Mouse (Mus musculus): Measurements from ENCODE around the gene Inppl1. TPM values are rescaled to one million over a fixed set of nuclear protein-coding genes. Genes with fewer than 3 reads are reported as not detected.

Inppl1 gene
- 8.2 and 15.3 TPM in 2 replicates for polyA plus RNA-seq (2014; fragmentation: Nextera tagmentation; extraction: Ambion mirVana)

GRCm38 (mm10) chr7:101837606-101838471 lies at the start of gene Inppl1:
TSS of gene Inppl1 (minus strand) at chr7:101838229.
- DNase-seq (ENCODE audit: low spot score) (peak; percentile 88), ATAC-seq (peak; percentile 73)
- Histone ChIP-seq H3K36me3 (ENCODE audit: control insufficient read depth, insufficient read depth, low read length) (peaks cover 7% of the 10 kb centered on the region; the same call in 1 of the 2 replicates), H3K9ac (ENCODE audit: low read length) (peak within 1 kb of the TSS; percentile 87), H3K4me3 (ENCODE audit: low read depth, low read length) (peak within 1 kb of the TSS; percentile 68), H3K9me3 (replicated peaks; ENCODE audit: control insufficient read depth, low read length) (no peaks in the 10 kb centered on the region), H3K4me2 (ENCODE audit: low read length) (peak within 1 kb of the TSS; percentile 92), H3K27me3 (replicated peaks; ENCODE audit: control insufficient read depth, insufficient read depth, low read length) (no peaks in the 10 kb centered on the region), H3K27ac (ENCODE audit: low read depth, low read length) (peak within 1 kb of the TSS; percentile 88), H3K4me1 (ENCODE audit: control insufficient read depth, insufficient read depth, low read length) (peaks cover 16% of the 10 kb centered on the region)
- under 1% methylated on average over 59 of the region's 64 CpGs for WGBS

GRCm38 (mm10) chr7:101886274-101886673 lies 48.2 kb upstream of the Inppl1 start:
- Histone ChIP-seq H3K27me3 (replicated peaks; ENCODE audit: control insufficient read depth, insufficient read depth, low read length) (no peaks in the 10 kb centered on the region), H3K27ac (ENCODE audit: low read depth, low read length) (no peak overlapping the region), H3K9ac (ENCODE audit: low read length) (no peak overlapping the region), H3K4me2 (ENCODE audit: low read length) (no peak overlapping the region), H3K36me3 (ENCODE audit: control insufficient read depth, insufficient read depth, low read length) (no peaks in the 10 kb centered on the region), H3K4me1 (ENCODE audit: control insufficient read depth, insufficient read depth, low read length) (no peaks in the 10 kb centered on the region), H3K4me3 (ENCODE audit: low read depth, low read length) (no peak overlapping the region), H3K9me3 (replicated peaks; ENCODE audit: control insufficient read depth, low read length) (no peaks in the 10 kb centered on the region)
- 88% methylated on average over 6 of the region's 6 CpGs for WGBS
- ATAC-seq (no peak), DNase-seq (ENCODE audit: low spot score) (no peak)

- no peaks in the 10 kb centered on the region for H3K36me3 ChIP-seq (ENCODE audit: control insufficient read depth, insufficient read depth, low read length)
- H3K9me3 ChIP-seq (replicated peaks; ENCODE audit: control insufficient read depth, low read length): no peaks in the 10 kb centered on the region
- ATAC-seq: no peak
- H3K4me1 ChIP-seq (ENCODE audit: control insufficient read depth, insufficient read depth, low read length): no peaks in the 10 kb centered on the region
- H3K27ac ChIP-seq (ENCODE audit: low read depth, low read length): no peak overlapping the region
- whole genome bisulfite sequencing: 97% methylated on average over 4 of the region's 4 CpGs
- no peaks in the 10 kb centered on the region for H3K27me3 ChIP-seq (replicated peaks; ENCODE audit: control insufficient read depth, insufficient read depth, low read length)
- H3K9ac ChIP-seq (ENCODE audit: low read length): no peak overlapping the region
- H3K4me2 ChIP-seq (ENCODE audit: low read length): no peak overlapping the region
- no peak overlapping the region for H3K4me3 ChIP-seq (ENCODE audit: low read depth, low read length)
- DNase-seq (ENCODE audit: low spot score): no peak
Measured at GRCm38 (mm10) chr7:101884160-101884559, 46.1 kb upstream of the Inppl1 start.

GRCm38 (mm10) chr7:101882413-101883154 lies 44.6 kb upstream of the Inppl1 start:
- 66% methylated on average over 9 of the region's 9 CpGs for WGBS

GRCm38 (mm10) chr7:101880855-101881254 lies 42.8 kb upstream of the Inppl1 start:
- Histone ChIP-seq H3K27me3 (replicated peaks; ENCODE audit: control insufficient read depth, insufficient read depth, low read length) (no peaks in the 10 kb centered on the region), H3K4me1 (ENCODE audit: control insufficient read depth, insufficient read depth, low read length) (no peaks in the 10 kb centered on the region), H3K4me2 (ENCODE audit: low read length) (no peak overlapping the region), H3K9ac (ENCODE audit: low read length) (no peak overlapping the region), H3K4me3 (ENCODE audit: low read depth, low read length) (no peak overlapping the region), H3K27ac (ENCODE audit: low read depth, low read length) (no peak overlapping the region), H3K9me3 (replicated peaks; ENCODE audit: control insufficient read depth, low read length) (no peaks in the 10 kb centered on the region), H3K36me3 (ENCODE audit: control insufficient read depth, insufficient read depth, low read length) (no peaks in the 10 kb centered on the region)
- DNase-seq (ENCODE audit: low spot score) (no peak), ATAC-seq (no peak)
- 80% methylated on average over 4 of the region's 4 CpGs for WGBS

More at GRCm38 (mm10) chr7:101882413-101883154, 44.6 kb upstream of the Inppl1 start:
- Histone ChIP-seq H3K9me3 (replicated peaks; ENCODE audit: control insufficient read depth, low read length) (no peaks in the 10 kb centered on the region), H3K27ac (ENCODE audit: low read depth, low read length) (no peak overlapping the region), H3K4me1 (ENCODE audit: control insufficient read depth, insufficient read depth, low read length) (no peaks in the 10 kb centered on the region), H3K27me3 (replicated peaks; ENCODE audit: control insufficient read depth, insufficient read depth, low read length) (no peaks in the 10 kb centered on the region), H3K4me2 (ENCODE audit: low read length) (no peak overlapping the region), H3K36me3 (ENCODE audit: control insufficient read depth, insufficient read depth, low read length) (no peaks in the 10 kb centered on the region), H3K9ac (ENCODE audit: low read length) (no peak overlapping the region), H3K4me3 (ENCODE audit: low read depth, low read length) (no peak overlapping the region)
- ATAC-seq (no peak), DNase-seq (ENCODE audit: low spot score) (no peak)

GRCm38 (mm10) chr7:101875978-101876377 lies 37.9 kb upstream of the Inppl1 start:
- Histone ChIP-seq H3K4me3 (ENCODE audit: low read depth, low read length) (no peak overlapping the region), H3K27ac (ENCODE audit: low read depth, low read length) (no peak overlapping the region)
- 92% methylated on average over 1 of the region's 1 CpGs for WGBS

GRCm38 (mm10) chr7:101871296-101871695 lies 33.3 kb upstream of the Inppl1 start:
- no peaks in the 10 kb centered on the region for H3K27me3 ChIP-seq (replicated peaks; ENCODE audit: control insufficient read depth, insufficient read depth, low read length)
- H3K4me1 ChIP-seq (ENCODE audit: control insufficient read depth, insufficient read depth, low read length): no peaks in the 10 kb centered on the region
- no peak overlapping the region for H3K27ac ChIP-seq (ENCODE audit: low read depth, low read length)
- WGBS: 92% methylated on average over 3 of the region's 3 CpGs
- H3K4me3 ChIP-seq (ENCODE audit: low read depth, low read length): no peak overlapping the region
- H3K36me3 ChIP-seq (ENCODE audit: control insufficient read depth, insufficient read depth, low read length): no peaks in the 10 kb centered on the region
- H3K4me2 ChIP-seq (ENCODE audit: low read length): no peak overlapping the region
- ATAC-seq (no peak), DNase-seq (ENCODE audit: low spot score) (no peak)
- no peaks in the 10 kb centered on the region for H3K9me3 ChIP-seq (replicated peaks; ENCODE audit: control insufficient read depth, low read length)
- H3K9ac ChIP-seq (ENCODE audit: low read length): no peak overlapping the region

More at GRCm38 (mm10) chr7:101875978-101876377, 37.9 kb upstream of the Inppl1 start:
- Histone ChIP-seq H3K4me1 (ENCODE audit: control insufficient read depth, insufficient read depth, low read length) (no peaks in the 10 kb centered on the region), H3K36me3 (ENCODE audit: control insufficient read depth, insufficient read depth, low read length) (no peaks in the 10 kb centered on the region), H3K4me2 (ENCODE audit: low read length) (no peak overlapping the region), H3K9me3 (replicated peaks; ENCODE audit: control insufficient read depth, low read length) (no peaks in the 10 kb centered on the region), H3K27me3 (replicated peaks; ENCODE audit: control insufficient read depth, insufficient read depth, low read length) (no peaks in the 10 kb centered on the region), H3K9ac (ENCODE audit: low read length) (no peak overlapping the region)
- no peak for DNase-seq (ENCODE audit: low spot score)
- no peak for ATAC-seq

- DNase-seq (ENCODE audit: low spot score) (no peak), ATAC-seq (no peak)
- Histone ChIP-seq H3K9ac (ENCODE audit: low read length) (no peak within 1 kb of the TSS), H3K4me3 (ENCODE audit: low read depth, low read length) (no peak within 1 kb of the TSS), H3K27ac (ENCODE audit: low read depth, low read length) (no peak within 1 kb of the TSS), H3K9me3 (replicated peaks; ENCODE audit: control insufficient read depth, low read length) (no peaks in the 10 kb centered on the region), H3K27me3 (replicated peaks; ENCODE audit: control insufficient read depth, insufficient read depth, low read length) (no peaks in the 10 kb centered on the region), H3K4me1 (ENCODE audit: control insufficient read depth, insufficient read depth, low read length) (no peaks in the 10 kb centered on the region), H3K36me3 (ENCODE audit: control insufficient read depth, insufficient read depth, low read length) (no peaks in the 10 kb centered on the region), H3K4me2 (ENCODE audit: low read length) (no peak within 1 kb of the TSS)
- 82% methylated on average over 2 of the region's 2 CpGs for WGBS
Measured at GRCm38 (mm10) chr7:101870629-101871028, 32.6 kb upstream of the Inppl1 start, which contains the start of gene Folr1. TSS of gene Folr1 (minus strand) at chr7:101870788.

Data from forebrain, embryonic 14.5 days (tissue).